Mouse (Mus musculus) forebrain, postnatal 0 days (tissue): ENCODE data around the gene Tspan9. TPM values are rescaled to one million over a fixed set of nuclear protein-coding genes. Genes with fewer than 3 reads are reported as not detected.

Experiments used
- ATAC-seq: fragments of 200-750 bp; cut with Nextera tagmentation; 2 replicates; pipeline ENCODE4 v1.8.0; 2017; ENCODE audit warnings: mild to moderate bottlenecking, moderate library complexity
- DNase-seq: peaks from one replicate; pipeline ENCODE4 v3.0.0-alpha.2; 2015
- H3K27ac ChIP-seq: fragments of 300-500 bp; sonication (generic); 2 replicates; pipeline ENCODE4 v1.5.1; 2014; ENCODE audit warnings: low read depth, mild to moderate bottlenecking, antibody characterized with exemption, low read length, moderate library complexity, mixed read lengths
- H3K27me3 ChIP-seq: fragments of 300-500 bp; sonication (generic); 2 replicates; pipeline ENCODE4 v1.6.1; 2014; ENCODE audit warnings: mild to moderate bottlenecking, low read length, mixed read lengths; ENCODE audit not compliant: insufficient read depth
- H3K36me3 ChIP-seq: fragments of 300-500 bp; sonication (generic); 2 replicates; pipeline ENCODE4 v1.6.1; 2014; ENCODE audit warnings: mild to moderate bottlenecking, moderate library complexity; ENCODE audit not compliant: insufficient read depth
- H3K4me1 ChIP-seq: fragments of 300-500 bp; sonication (generic); 2 replicates; pipeline ENCODE4 v1.6.1; 2014; ENCODE audit warnings: antibody characterized with exemption; ENCODE audit not compliant: insufficient read depth
- H3K4me2 ChIP-seq: fragments of 300-500 bp; sonication (generic); 2 replicates; pipeline ENCODE4 v1.6.1; 2014; ENCODE audit warnings: low read depth, mild to moderate bottlenecking, moderate library complexity
- H3K4me3 ChIP-seq: fragments of 300-500 bp; sonication (generic); 2 replicates; pipeline ENCODE4 v1.5.1; 2014; ENCODE audit warnings: low read depth, low read length, mixed read lengths
- H3K9ac ChIP-seq: fragments of 300-500 bp; sonication (generic); 2 replicates; pipeline ENCODE4 v1.6.1; 2014; ENCODE audit warnings: mild to moderate bottlenecking
- H3K9me3 ChIP-seq: fragments of 300-500 bp; sonication (generic); 2 replicates; pipeline ENCODE4 v1.6.1; 2016; ENCODE audit warnings: low read length
- CTCF ChIP-seq: sonication (generic); IDR thresholded peaks from 2 replicates; pipeline ENCODE4 v1.5.1; 2016; ENCODE audit warnings: antibody characterized with exemption, control low read depth, low read depth
- WGBS: fragments of 180-500 bp; shearing (Covaris S2); extraction: QIAGEN DNeasy Blood & Tissue Kit; methylation state at CpG from one replicate; pipeline ENCODE4 v1.1.7; 2014; 5-methylcytosine and 5-hydroxymethylcytosine counted together
- polyA plus RNA-seq: library from polyadenylated mRNA; unstranded; fragments of >200 nt; fragmentation: Nextera tagmentation; extraction: Ambion mirVana; gene quantifications from 2 replicates; pipeline ENCODE4 v1.2.1, GENCODE M21; 2015
- total RNA-seq: library from RNA; depleted of rRNA; stranded (reverse); fragments of >200 nt; gene quantifications from 2 replicates; pipeline ENCODE4 v1.2.3, GENCODE M21; 2014

The Tspan9 gene
- total and polyA plus RNA-seq, 2 experiments from 2014 or later = 63.9 to 150 TPM

DNA sequence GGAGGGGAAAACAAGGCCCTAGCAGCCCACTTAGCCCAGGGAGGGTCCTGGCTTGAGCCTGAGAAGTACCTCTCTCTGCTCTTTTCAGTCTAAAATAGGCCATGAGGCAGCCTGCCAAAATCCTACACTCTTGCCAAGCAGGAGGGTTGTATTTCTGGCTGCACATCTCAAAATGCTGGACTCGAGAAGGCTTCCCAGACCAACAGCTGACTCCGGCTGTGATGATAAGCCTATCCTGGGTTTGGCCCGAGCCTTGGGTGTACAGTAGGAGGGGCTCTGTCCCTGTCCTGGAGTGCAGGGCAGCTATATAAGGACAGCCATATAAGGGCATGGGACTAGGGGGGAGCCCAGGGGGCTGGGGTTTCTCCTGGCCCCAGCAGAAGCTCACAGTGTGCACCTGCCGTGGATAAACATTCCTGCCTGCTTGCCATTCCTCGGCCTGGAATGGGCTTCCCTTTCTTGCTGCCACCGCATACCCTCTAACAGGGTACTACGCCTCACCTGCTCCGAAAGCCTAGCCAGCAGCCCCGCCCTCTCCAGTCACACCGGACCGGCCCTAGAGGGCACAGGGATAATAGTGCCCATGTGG is 153.7 kb downstream of the Tspan9 start:
- 49% methylated on average over 11 of the region's 11 CpGs for WGBS
- Histone ChIP-seq H3K4me2 (no peak overlapping the region), H3K9ac (no peak overlapping the region), H3K9me3 (no peaks in the 10 kb centered on the region), H3K27me3 (no peaks in the 10 kb centered on the region), H3K4me3 (no peak overlapping the region), H3K27ac (peak overlapping the region; percentile 31; the same call in 1 of the 2 replicates), H3K36me3 (peaks cover 3% of the 10 kb centered on the region; the same call in 1 of the 2 replicates), H3K4me1 (peaks cover 15% of the 10 kb centered on the region; the same call in 1 of the 2 replicates)
- DNase-seq (peak; percentile 64), ATAC-seq (peak; percentile 56)
- no peak for TF ChIP-seq CTCF

- DNase-seq = no peak
- Histone ChIP-seq H3K36me3 (peaks cover 3% of the 10 kb centered on the region; the same call in 1 of the 2 replicates), H3K9ac (no peak overlapping the region), H3K27me3 (no peaks in the 10 kb centered on the region), H3K9me3 (no peaks in the 10 kb centered on the region), H3K27ac (no peak overlapping the region), H3K4me1 (peaks cover 15% of the 10 kb centered on the region; the same call in 1 of the 2 replicates), H3K4me3 (no peak overlapping the region), H3K4me2 (no peak overlapping the region)
- no peak; the same call in 1 of the 2 replicates for ATAC-seq
- TF ChIP-seq CTCF = no peak
- WGBS = 77% methylated on average over 12 of the region's 12 CpGs
These were observed 154.4 kb downstream of the Tspan9 start for GRCm38 (mm10) chr6:127988944-127989494.

DNA sequence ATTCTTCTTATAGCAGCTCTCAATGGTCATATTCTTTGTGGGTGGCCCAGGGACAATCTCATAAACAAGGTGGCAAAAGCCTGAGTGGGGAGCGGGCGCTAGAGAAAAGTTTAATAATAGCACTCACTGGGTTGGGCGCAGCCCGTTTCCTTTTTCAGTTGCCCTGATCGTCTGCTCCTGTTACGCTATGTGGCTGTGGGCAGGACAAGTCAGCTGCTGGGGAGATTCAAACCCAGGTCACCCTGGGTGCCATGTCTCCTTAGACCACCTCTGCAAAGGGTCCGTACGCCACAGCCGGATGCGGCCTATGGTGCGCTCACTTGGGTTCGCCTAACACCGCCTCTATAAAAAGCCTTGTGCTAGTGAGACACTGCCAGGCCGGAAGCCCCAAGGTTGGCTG is 156.0 kb downstream of the Tspan9 start:
- DNase-seq (no peak), ATAC-seq (no peak)
- 96% methylated on average over 14 of the region's 14 CpGs for WGBS
- no peaks in the 10 kb centered on the region for H3K27me3 ChIP-seq
- no peak overlapping the region for H3K4me3 ChIP-seq
- no peaks in the 10 kb centered on the region for H3K9me3 ChIP-seq
- H3K9ac ChIP-seq = no peak overlapping the region
- no peak for TF ChIP-seq CTCF
- no peak overlapping the region for H3K27ac ChIP-seq
- H3K4me2 ChIP-seq = no peak overlapping the region
- H3K4me1 ChIP-seq = peaks cover 15% of the 10 kb centered on the region; the same call in 1 of the 2 replicates
- H3K36me3 ChIP-seq = no peaks in the 10 kb centered on the region

DNA sequence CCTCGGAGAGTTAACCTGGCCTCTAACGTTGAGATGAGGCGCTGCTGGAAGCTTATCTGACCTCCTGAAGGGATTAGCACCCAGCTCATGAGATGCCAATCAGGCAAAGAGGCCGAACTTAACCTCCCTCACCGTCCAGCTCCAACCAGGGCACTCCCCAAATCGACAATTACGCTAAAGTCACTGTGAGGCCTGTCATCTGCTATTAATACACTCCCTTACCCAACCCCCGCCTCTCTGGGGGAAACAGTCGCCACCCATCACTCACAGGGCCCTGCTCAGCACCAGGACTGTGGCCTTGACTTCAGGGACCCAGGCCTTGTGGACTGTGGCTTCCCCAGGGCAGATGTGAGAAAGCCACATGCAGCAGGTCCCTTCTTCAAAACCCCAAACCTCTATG is 157.0 kb downstream of the Tspan9 start:
- no peak overlapping the region for H3K9ac ChIP-seq
- H3K9me3 ChIP-seq = no peaks in the 10 kb centered on the region
- peaks cover 15% of the 10 kb centered on the region; the same call in 1 of the 2 replicates for H3K4me1 ChIP-seq
- no peaks in the 10 kb centered on the region for H3K27me3 ChIP-seq
- DNase-seq = no peak
- no peak overlapping the region for H3K4me2 ChIP-seq
- H3K4me3 ChIP-seq = no peak overlapping the region
- no peak for TF ChIP-seq CTCF
- ATAC-seq = no peak
- no peak overlapping the region for H3K27ac ChIP-seq
- no peaks in the 10 kb centered on the region for H3K36me3 ChIP-seq
- 64% methylated on average over 9 of the region's 9 CpGs for WGBS

DNA sequence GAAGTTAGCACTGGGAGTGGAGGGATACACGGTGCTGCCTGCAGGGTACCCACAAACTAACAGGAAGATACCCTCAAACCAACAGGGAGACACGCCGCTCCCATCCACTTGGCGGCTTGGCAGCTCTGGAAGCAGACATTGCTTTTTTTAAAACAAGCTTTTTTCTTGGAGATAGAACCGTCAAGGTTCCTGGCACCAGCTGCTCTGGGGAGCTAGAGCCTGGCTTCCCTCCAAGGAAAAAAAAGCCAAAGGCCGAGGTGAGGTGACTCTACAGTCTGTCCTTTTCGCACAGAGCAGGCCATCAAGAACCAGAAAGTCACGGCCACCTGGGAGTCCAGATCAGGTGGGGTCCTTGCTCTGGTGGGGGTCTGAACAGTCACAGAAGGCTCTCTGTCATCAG is 162.2 kb downstream of the Tspan9 start:
- ATAC-seq (peak; percentile 16; the same call in 1 of the 2 replicates), DNase-seq (no peak)
- no peak overlapping the region for H3K4me2 ChIP-seq
- H3K4me3 ChIP-seq = no peak overlapping the region
- 0 out of 2 replicates have a peak overlapping the region, but pooled peaks have one; percentile 9 for H3K27ac ChIP-seq
- 42% methylated on average over 8 of the region's 8 CpGs for WGBS
- 0 out of 2 replicates have a peak overlapping the region, but pooled peaks have one; percentile 18 for H3K9ac ChIP-seq
- no peaks in the 10 kb centered on the region for H3K36me3 ChIP-seq
- no peaks in the 10 kb centered on the region for H3K9me3 ChIP-seq
- TF ChIP-seq CTCF = no peak
- 0 out of 2 replicates have a peak, but pooled peaks cover 4% of the 10 kb centered on the region for H3K4me1 ChIP-seq
- no peaks in the 10 kb centered on the region for H3K27me3 ChIP-seq

DNA sequence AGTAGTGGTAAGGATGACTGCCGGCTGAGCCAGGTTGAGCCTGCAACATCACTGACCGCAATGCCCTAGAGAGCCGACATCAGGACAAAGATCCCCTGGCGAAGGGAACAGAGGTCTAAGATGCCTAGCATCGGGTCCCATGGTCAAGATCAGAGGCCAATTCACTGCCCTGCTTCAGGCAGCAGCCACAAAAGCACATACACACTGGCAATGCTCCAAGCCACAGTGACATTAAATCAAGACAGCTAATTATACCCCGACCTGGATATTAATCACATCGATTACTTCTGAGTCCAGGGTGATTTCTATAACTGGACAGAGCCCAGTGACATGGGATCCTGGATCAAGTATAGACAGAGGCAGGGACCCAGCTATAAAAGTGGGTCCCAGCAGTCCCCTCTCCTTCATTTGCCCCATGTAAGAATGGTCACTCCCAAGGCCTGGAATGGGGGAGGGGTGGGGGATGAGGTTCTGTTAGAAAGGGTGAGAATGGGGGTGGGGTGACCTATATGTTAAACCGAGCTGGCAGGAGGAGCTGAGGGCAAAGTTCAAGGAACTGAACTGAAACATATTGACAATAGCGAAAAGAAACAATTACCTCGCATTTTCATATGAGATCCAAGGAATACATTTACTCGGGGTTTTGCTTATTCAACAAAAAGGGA is 162.9 kb downstream of the Tspan9 start:
- H3K27me3 ChIP-seq = no peaks in the 10 kb centered on the region
- no peaks in the 10 kb centered on the region for H3K9me3 ChIP-seq
- H3K27ac ChIP-seq = 0 out of 2 replicates have a peak overlapping the region, but pooled peaks have one; percentile 9
- no peak for TF ChIP-seq CTCF
- 58% methylated on average over 11 of the region's 11 CpGs for WGBS
- 0 out of 2 replicates have a peak overlapping the region, but pooled peaks have one; percentile 18 for H3K9ac ChIP-seq
- DNase-seq (no peak), ATAC-seq (no peak)
- no peak overlapping the region for H3K4me2 ChIP-seq
- H3K4me1 ChIP-seq = 0 out of 2 replicates have a peak, but pooled peaks cover 4% of the 10 kb centered on the region
- H3K4me3 ChIP-seq = no peak overlapping the region
- H3K36me3 ChIP-seq = no peaks in the 10 kb centered on the region

DNA sequence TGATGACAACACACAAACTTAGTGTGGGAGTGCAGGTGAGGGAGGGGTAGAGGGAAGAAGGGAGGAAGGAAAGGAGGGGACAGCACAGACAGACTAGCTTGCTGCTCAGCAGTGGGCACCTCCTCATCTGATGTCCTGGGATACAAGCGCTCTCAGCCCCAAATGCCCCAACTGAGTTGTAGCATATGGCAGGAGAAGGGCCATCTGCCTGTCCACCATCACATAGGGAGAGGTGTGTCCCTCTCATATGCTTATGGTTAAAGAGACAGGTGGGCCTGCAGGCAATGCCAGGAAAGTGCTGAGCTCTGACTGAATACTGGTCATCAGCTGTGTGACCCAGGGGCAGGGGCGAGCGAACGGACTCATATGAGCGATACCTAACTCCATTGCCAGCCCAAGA is 163.6 kb downstream of the Tspan9 start:
- 92% methylated on average over 5 of the region's 5 CpGs for WGBS
- no peak overlapping the region for H3K27ac ChIP-seq
- H3K27me3 ChIP-seq = no peaks in the 10 kb centered on the region
- H3K4me3 ChIP-seq = no peak overlapping the region
- H3K9ac ChIP-seq = no peak overlapping the region
- H3K4me2 ChIP-seq = no peak overlapping the region
- no peaks in the 10 kb centered on the region for H3K4me1 ChIP-seq
- H3K9me3 ChIP-seq = no peaks in the 10 kb centered on the region
- TF ChIP-seq CTCF = no peak
- DNase-seq = no peak
- no peak for ATAC-seq
- H3K36me3 ChIP-seq = no peaks in the 10 kb centered on the region
